Mouse (Mus musculus) thymus, adult 2 months (tissue): ENCODE measurements at regions not wholly inside any gene's neighbourhood (a gene's known extent, or its start where the extent isn't known, plus 50 kb on each side); places are given as distances from the start of the nearest gene placed in this dataset.

Experiments used
- DNase-seq: peaks from one replicate; pipeline ENCODE4 v3.0.0; 2021
- H3K27ac ChIP-seq: fragments of 200-500 bp; 2 replicates; pipeline ENCODE4 v1.5.1; 2012; ENCODE audit warnings: low read length, control low read depth; ENCODE audit not compliant: control insufficient read depth, insufficient read depth
- H3K27me3 ChIP-seq: fragments of 200-500 bp; 2 replicates; pipeline ENCODE4 v1.6.1; 2012; ENCODE audit warnings: mild to moderate bottlenecking, low read length, moderate library complexity, mixed read lengths; ENCODE audit not compliant: control insufficient read depth, insufficient read depth
- H3K36me3 ChIP-seq: fragments of 200-500 bp; 2 replicates; pipeline ENCODE4 v1.6.1; 2012; ENCODE audit warnings: mild to moderate bottlenecking, low read length, moderate library complexity; ENCODE audit not compliant: control insufficient read depth, insufficient read depth
- H3K4me1 ChIP-seq: fragments of 200-500 bp; replicated peaks from 2 replicates; pipeline ENCODE4 v1.6.1; 2012; ENCODE audit warnings: low read length; ENCODE audit not compliant: control insufficient read depth, insufficient read depth
- H3K4me3 ChIP-seq: fragments of 200-500 bp; 2 replicates; pipeline ENCODE4 v1.5.1; 2012; ENCODE audit warnings: mild to moderate bottlenecking, low read length, control low read depth, moderate library complexity; ENCODE audit not compliant: control insufficient read depth, insufficient read depth
- CTCF ChIP-seq: fragments of 200-500 bp; IDR thresholded peaks from 2 replicates; pipeline ENCODE4 v1.5.1; 2012; ENCODE audit warnings: mild to moderate bottlenecking, control low read depth, low read length, moderate library complexity, borderline replicate concordance; ENCODE audit not compliant: control insufficient read depth, poor library complexity, insufficient read depth; ENCODE audit errors: extremely low read depth
- POLR2A ChIP-seq: fragments of 200-500 bp; IDR thresholded peaks from 2 replicates; pipeline ENCODE4 v1.6.1; 2012; ENCODE audit warnings: mild to moderate bottlenecking, low read length, control low read depth, moderate library complexity; ENCODE audit not compliant: control insufficient read depth, poor library complexity, insufficient read depth; ENCODE audit errors: extremely low read depth
- WGBS: fragments of 180-500 bp; shearing (Covaris S2); methylation state at CpG from one replicate; pipeline ENCODE4 v1.1.7; 2018; 5-methylcytosine and 5-hydroxymethylcytosine counted together

DNA sequence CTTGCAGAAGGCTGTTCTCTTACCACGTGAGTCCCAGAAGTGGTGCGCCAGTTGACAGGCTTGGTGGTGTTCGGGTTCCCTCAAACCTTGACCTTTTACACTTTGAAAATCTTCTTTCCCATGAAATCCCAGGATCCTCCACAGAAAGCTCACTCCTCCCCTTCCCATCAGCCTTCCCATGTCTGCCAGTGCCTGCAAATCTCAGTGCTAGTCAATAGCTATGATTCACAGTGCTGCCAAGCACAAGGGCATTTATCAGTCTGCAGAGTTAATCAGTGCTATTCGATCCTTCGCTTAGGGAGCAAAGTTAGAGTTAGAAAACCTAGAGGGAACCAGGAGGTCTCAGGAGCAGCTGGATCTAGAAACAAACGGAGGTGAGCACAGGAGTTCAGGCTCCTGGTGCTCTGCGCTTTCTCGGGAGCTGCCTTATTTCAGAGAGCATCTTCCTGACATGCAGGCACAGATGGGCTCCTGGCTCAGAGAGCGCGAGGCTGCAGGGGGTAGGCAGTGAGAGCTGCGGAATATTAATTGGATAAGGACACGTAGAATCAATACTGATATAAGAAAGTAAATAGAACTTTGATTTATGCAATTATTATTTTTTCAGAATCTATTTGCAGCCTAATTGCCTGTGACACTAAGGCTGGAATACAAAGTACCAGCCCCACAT, 190.0 kb upstream of the Tgfbr2 start:
- Histone ChIP-seq H3K27ac (peak overlapping the region; percentile 37), H3K4me1 (peaks cover 37% of the 10 kb centered on the region), H3K27me3 (no peaks in the 10 kb centered on the region), H3K36me3 (no peaks in the 10 kb centered on the region), H3K4me3 (no peak overlapping the region)
- no peak for DNase-seq
- TF ChIP-seq POLR2A (no peak), CTCF (no peak)
- 93% methylated on average over 12 of the region's 12 CpGs for WGBS

DNA sequence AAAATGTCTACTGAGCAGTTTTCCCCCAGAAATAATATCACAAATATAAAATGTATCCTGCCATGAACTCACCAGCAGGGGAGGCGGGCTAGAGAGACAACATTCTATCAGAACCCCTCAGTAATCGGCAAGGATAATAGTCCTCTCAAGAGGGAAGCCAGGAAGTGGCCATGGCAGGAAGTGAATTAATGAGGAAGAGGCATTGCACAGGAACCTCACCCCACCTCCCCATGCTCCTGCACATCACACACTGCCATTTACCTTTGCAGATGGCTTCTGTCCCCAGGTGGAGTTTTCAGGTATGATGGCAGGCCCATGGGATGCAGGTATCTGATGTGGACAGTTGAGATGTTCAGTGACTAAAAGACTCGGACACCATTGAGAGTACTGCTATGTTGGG, 185.9 kb upstream of the Tgfbr2 start:
- no peak for TF ChIP-seq POLR2A
- TF ChIP-seq CTCF = no peak
- Histone ChIP-seq H3K4me1 (peaks cover 19% of the 10 kb centered on the region), H3K4me3 (no peak overlapping the region), H3K27ac (no peak overlapping the region), H3K27me3 (no peaks in the 10 kb centered on the region), H3K36me3 (no peaks in the 10 kb centered on the region)
- DNase-seq = no peak
- WGBS = 78% methylated on average over 3 of the region's 3 CpGs

DNA sequence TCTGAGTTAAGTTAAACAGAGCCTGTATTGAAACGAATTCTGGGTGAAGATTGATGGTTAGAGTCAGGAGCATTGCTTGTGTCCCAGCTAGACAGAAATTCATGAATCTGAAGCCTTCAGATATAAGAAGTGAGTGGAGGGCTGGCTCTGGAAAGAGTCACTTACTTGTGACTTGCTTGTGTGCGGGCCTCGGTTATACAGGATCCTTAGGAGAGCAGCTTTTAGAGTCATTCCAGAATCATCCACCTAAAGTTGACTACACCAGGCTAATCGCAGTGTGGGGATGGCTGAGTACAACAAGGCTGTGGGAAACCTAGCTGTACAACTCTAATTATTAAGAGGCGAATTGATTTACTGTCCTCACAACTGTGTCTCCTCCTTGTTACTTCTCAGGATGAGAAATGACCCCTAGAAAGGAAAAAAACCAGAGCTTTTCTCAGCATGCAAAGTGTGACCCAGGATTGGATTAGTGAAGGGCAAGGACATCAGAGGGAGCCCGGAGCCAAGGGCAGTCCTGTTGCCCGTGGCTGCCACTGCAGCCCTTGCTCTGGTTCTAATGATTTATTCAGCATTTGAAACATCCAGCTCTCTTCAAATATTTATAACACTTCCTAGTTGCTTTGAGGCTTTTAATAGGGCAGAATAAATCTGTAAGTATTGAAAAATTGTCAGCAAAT, 179.0 kb upstream of the Tgfbr2 start:
- TF ChIP-seq POLR2A = no peak
- TF ChIP-seq CTCF = no peak
- WGBS = 95% methylated on average over 7 of the region's 7 CpGs
- no peaks in the 10 kb centered on the region for H3K27me3 ChIP-seq
- H3K4me1 ChIP-seq = no peaks in the 10 kb centered on the region; the same call in 1 of the 2 replicates
- no peak for DNase-seq
- H3K27ac ChIP-seq = no peak overlapping the region
- H3K36me3 ChIP-seq = no peaks in the 10 kb centered on the region
- no peak overlapping the region for H3K4me3 ChIP-seq

DNA sequence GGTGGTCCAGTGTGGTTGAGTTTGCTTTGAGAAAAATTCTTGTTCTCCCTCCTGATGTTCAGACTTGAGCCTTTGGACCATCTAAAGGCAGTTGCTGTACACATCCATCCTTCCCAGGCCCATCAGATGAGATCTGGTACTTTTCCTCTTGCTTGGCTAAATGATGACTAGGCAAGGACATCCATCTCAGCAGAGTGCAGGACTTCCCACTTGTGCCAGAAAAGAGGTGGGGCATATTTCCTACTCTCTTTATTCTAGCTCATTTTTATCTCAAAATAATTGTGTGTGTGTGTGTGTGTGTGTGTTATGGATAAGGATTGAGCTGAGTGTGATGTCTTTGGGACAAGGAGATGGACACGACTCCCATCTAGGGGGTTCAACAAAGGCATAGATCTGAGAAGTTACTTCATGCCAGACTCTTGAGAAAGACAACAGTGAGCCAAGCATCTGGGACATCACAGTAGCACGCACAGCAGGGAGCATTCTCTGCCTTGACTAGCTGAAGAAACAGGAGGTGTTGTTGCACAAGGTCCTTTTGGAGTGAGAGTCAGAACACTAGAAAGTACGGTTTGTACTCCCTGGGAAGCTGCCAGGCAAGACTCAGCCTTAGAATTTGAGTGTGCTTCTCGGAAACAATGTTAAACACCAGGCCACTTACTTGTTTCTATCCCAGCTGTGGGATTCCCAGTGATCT, 177.8 kb upstream of the Tgfbr2 start:
- WGBS = 91% methylated on average over 4 of the region's 4 CpGs
- no peak for DNase-seq
- no peak overlapping the region for H3K27ac ChIP-seq
- H3K36me3 ChIP-seq = no peaks in the 10 kb centered on the region
- no peak overlapping the region for H3K4me3 ChIP-seq
- no peaks in the 10 kb centered on the region for H3K4me1 ChIP-seq
- TF ChIP-seq POLR2A = no peak
- no peak for TF ChIP-seq CTCF
- H3K27me3 ChIP-seq = no peaks in the 10 kb centered on the region

DNA sequence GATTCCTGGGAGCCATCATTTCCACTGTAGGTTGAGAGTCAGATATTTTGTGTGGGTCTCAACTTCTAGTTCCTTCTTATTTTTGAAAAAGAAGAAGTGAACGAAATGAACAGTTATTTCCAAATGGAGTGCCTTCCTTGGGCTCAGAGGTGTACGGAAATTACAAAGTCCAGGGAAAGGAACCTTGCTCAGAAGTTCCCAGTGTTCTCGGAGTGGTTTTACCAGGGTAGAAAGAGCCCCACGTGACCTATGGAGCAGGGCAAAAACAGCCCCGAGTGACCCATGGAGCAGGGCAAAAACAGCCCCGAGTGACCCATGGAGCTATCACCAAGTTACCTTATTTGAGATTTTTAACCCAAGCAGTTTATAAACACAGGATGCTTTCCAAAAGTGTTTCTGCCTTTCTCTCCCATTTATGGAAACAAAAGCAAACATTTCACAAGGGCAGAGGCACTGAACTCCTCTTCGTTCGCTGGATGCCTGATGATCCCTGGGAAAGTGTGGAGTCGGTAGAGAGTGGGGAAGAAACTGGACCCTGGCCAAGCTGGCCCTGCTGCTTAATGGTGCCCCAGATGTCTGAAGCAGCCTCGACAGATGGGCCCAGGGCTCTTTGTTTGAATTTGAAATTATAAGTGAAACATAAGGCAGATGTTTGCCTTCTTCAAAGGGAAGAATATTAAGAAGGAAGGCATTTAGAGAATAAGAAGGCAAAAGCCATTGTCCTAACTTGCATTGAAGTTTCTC, 175.8 kb upstream of the Tgfbr2 start:
- TF ChIP-seq CTCF = no peak
- no peak for TF ChIP-seq POLR2A
- Histone ChIP-seq H3K36me3 (no peaks in the 10 kb centered on the region), H3K4me1 (no peaks in the 10 kb centered on the region), H3K4me3 (no peak overlapping the region), H3K27ac (no peak overlapping the region), H3K27me3 (no peaks in the 10 kb centered on the region)
- WGBS = 84% methylated on average over 10 of the region's 10 CpGs
- DNase-seq = no peak

DNA sequence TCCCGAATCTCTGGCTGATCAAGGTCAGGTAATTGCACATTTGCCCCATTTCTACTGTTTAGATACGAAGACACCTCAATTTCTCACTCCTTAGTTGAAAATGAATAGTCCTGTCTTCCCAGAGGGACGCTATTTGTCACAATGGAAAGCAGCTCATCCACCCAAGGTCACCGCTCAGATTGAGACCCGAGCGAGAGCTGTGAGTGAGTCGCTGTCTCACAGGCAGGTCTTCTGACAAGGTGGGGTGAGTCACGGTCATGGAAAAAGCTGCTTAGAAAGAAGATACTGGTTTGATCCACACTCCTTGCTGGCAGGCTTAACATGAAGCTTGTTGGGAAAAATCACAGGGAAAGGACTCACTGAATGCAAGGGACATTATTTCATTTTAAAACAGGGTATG, 171.9 kb upstream of the Tgfbr2 start:
- TF ChIP-seq POLR2A (no peak), CTCF (no peak)
- no peak overlapping the region for H3K4me3 ChIP-seq
- no peaks in the 10 kb centered on the region for H3K4me1 ChIP-seq
- WGBS = 92% methylated on average over 8 of the region's 8 CpGs
- H3K27ac ChIP-seq = no peak overlapping the region
- no peaks in the 10 kb centered on the region for H3K27me3 ChIP-seq
- no peaks in the 10 kb centered on the region for H3K36me3 ChIP-seq
- DNase-seq = no peak
